Mouse (Mus musculus): ENCODE measurements around the gene Aspscr1. TPM values are rescaled to one million over a fixed set of nuclear protein-coding genes. Genes with fewer than 3 reads are reported as not detected.

Aspscr1 gene
- polyA plus RNA-seq, 1 experiment: 183 TPM

- Histone ChIP-seq H3K4me1 (replicated peaks; ENCODE audit: control insufficient read depth, insufficient read depth, low read length) (peaks cover 19% of the 10 kb centered on the region), H3K27me3 (ENCODE audit: control insufficient read depth, insufficient read depth, low read length) (no peaks in the 10 kb centered on the region; the same call in 1 of the 2 replicates), H3K4me3 (ENCODE audit: control insufficient read depth, insufficient read depth, low read length) (no peak overlapping the region), H3K27ac (ENCODE audit: control insufficient read depth, insufficient read depth, low read length) (no peak overlapping the region), H3K36me3 (ENCODE audit: control insufficient read depth, insufficient read depth, low read length) (no peaks in the 10 kb centered on the region)
- DNase-seq: no peak
- 91% methylated on average over 9 of the region's 9 CpGs for WGBS
- no peak for TF ChIP-seq CTCF (IDR thresholded peaks at IDR 0.05; ENCODE audit: borderline replicate concordance, control insufficient read depth, extremely low read depth, insufficient read depth, low read length, poor library complexity)
- TF ChIP-seq POLR2A (IDR thresholded peaks at IDR 0.05; ENCODE audit: control insufficient read depth, extremely low read depth, insufficient read depth, low read length, poor library complexity): no peak
Measured at GRCm38 (mm10) chr11:120641255-120641654, 31.5 kb upstream of the Aspscr1 start.

GRCm38 (mm10) chr11:120641869-120642268 is 30.9 kb upstream of the Aspscr1 start:
- no peak overlapping the region for H3K4me3 ChIP-seq (ENCODE audit: control insufficient read depth, insufficient read depth, low read length)
- no peak for TF ChIP-seq POLR2A (IDR thresholded peaks at IDR 0.05; ENCODE audit: control insufficient read depth, extremely low read depth, insufficient read depth, low read length, poor library complexity)
- TF ChIP-seq CTCF (IDR thresholded peaks at IDR 0.05; ENCODE audit: borderline replicate concordance, control insufficient read depth, extremely low read depth, insufficient read depth, low read length, poor library complexity): no peak
- no peaks in the 10 kb centered on the region for H3K36me3 ChIP-seq (ENCODE audit: control insufficient read depth, insufficient read depth, low read length)
- H3K27ac ChIP-seq (ENCODE audit: control insufficient read depth, insufficient read depth, low read length): no peak overlapping the region
- peaks cover 19% of the 10 kb centered on the region for H3K4me1 ChIP-seq (replicated peaks; ENCODE audit: control insufficient read depth, insufficient read depth, low read length)
- DNase-seq: no peak
- no peaks in the 10 kb centered on the region; the same call in 1 of the 2 replicates for H3K27me3 ChIP-seq (ENCODE audit: control insufficient read depth, insufficient read depth, low read length)
- 43% methylated on average over 8 of the region's 8 CpGs for WGBS

GRCm38 (mm10) chr11:120642939-120643600 is 29.7 kb upstream of the Aspscr1 start:
- Histone ChIP-seq H3K4me3 (ENCODE audit: control insufficient read depth, insufficient read depth, low read length) (peak overlapping the region; percentile 32), H3K27ac (ENCODE audit: control insufficient read depth, insufficient read depth, low read length) (no peak overlapping the region), H3K27me3 (ENCODE audit: control insufficient read depth, insufficient read depth, low read length) (no peaks in the 10 kb centered on the region; the same call in 1 of the 2 replicates), H3K36me3 (ENCODE audit: control insufficient read depth, insufficient read depth, low read length) (no peaks in the 10 kb centered on the region), H3K4me1 (replicated peaks; ENCODE audit: control insufficient read depth, insufficient read depth, low read length) (peaks cover 27% of the 10 kb centered on the region)
- WGBS: 2% methylated on average over 18 of the region's 18 CpGs
- DNase-seq: peak; percentile 34
- TF ChIP-seq CTCF (IDR thresholded peaks at IDR 0.05; ENCODE audit: borderline replicate concordance, control insufficient read depth, extremely low read depth, insufficient read depth, low read length, poor library complexity) (no peak), POLR2A (IDR thresholded peaks at IDR 0.05; ENCODE audit: control insufficient read depth, extremely low read depth, insufficient read depth, low read length, poor library complexity) (no peak)

GRCm38 (mm10) chr11:120643601-120643987 is 29.2 kb upstream of the Aspscr1 start, which contains the start of gene Pycr1:
Gene Pycr1 (minus strand): TSS chr11:120643769.
- peak; percentile 97 for DNase-seq
- peaks cover 30% of the 10 kb centered on the region for H3K4me1 ChIP-seq (replicated peaks; ENCODE audit: control insufficient read depth, insufficient read depth, low read length)
- H3K36me3 ChIP-seq (ENCODE audit: control insufficient read depth, insufficient read depth, low read length): no peaks in the 10 kb centered on the region
- no peak within 1 kb of the TSS for H3K27ac ChIP-seq (ENCODE audit: control insufficient read depth, insufficient read depth, low read length)
- H3K4me3 ChIP-seq (ENCODE audit: control insufficient read depth, insufficient read depth, low read length): peak within 1 kb of the TSS; percentile 32
- WGBS: under 1% methylated on average over 15 of the region's 15 CpGs
- no peaks in the 10 kb centered on the region; the same call in 1 of the 2 replicates for H3K27me3 ChIP-seq (ENCODE audit: control insufficient read depth, insufficient read depth, low read length)
- TF ChIP-seq CTCF (IDR thresholded peaks at IDR 0.05; ENCODE audit: borderline replicate concordance, control insufficient read depth, extremely low read depth, insufficient read depth, low read length, poor library complexity): 0 out of 2 replicates have a peak, but pooled peaks have one; percentile 36
- TF ChIP-seq POLR2A (IDR thresholded peaks at IDR 0.05; ENCODE audit: control insufficient read depth, extremely low read depth, insufficient read depth, low read length, poor library complexity): no peak

GRCm38 (mm10) chr11:120647047-120647830 is 25.5 kb upstream of the Aspscr1 start:
- Histone ChIP-seq H3K36me3 (ENCODE audit: control insufficient read depth, insufficient read depth, low read length) (no peaks in the 10 kb centered on the region), H3K27ac (ENCODE audit: control insufficient read depth, insufficient read depth, low read length) (0 out of 2 replicates have a peak overlapping the region, but pooled peaks have one; percentile 26), H3K4me1 (replicated peaks; ENCODE audit: control insufficient read depth, insufficient read depth, low read length) (peaks cover 22% of the 10 kb centered on the region), H3K4me3 (ENCODE audit: control insufficient read depth, insufficient read depth, low read length) (peak overlapping the region; percentile 46), H3K27me3 (ENCODE audit: control insufficient read depth, insufficient read depth, low read length) (no peaks in the 10 kb centered on the region; the same call in 1 of the 2 replicates)
- no peak for DNase-seq
- 93% methylated on average over 35 of the region's 35 CpGs for WGBS
- TF ChIP-seq CTCF (IDR thresholded peaks at IDR 0.05; ENCODE audit: borderline replicate concordance, control insufficient read depth, extremely low read depth, insufficient read depth, low read length, poor library complexity): no peak
- TF ChIP-seq POLR2A (IDR thresholded peaks at IDR 0.05; ENCODE audit: control insufficient read depth, extremely low read depth, insufficient read depth, low read length, poor library complexity): no peak

- Histone ChIP-seq H3K4me3 (ENCODE audit: control insufficient read depth, insufficient read depth, low read length) (peak within 1 kb of the TSS; percentile 46), H3K27ac (ENCODE audit: control insufficient read depth, insufficient read depth, low read length) (0 out of 2 replicates have a peak within 1 kb of the TSS, but pooled peaks have one; percentile 34), H3K4me1 (replicated peaks; ENCODE audit: control insufficient read depth, insufficient read depth, low read length) (peaks cover 14% of the 10 kb centered on the region), H3K27me3 (ENCODE audit: control insufficient read depth, insufficient read depth, low read length) (no peaks in the 10 kb centered on the region), H3K36me3 (ENCODE audit: control insufficient read depth, insufficient read depth, low read length) (no peaks in the 10 kb centered on the region)
- DNase-seq: peak; percentile 40
- 5% methylated on average over 13 of the region's 13 CpGs for WGBS
- no peak for TF ChIP-seq POLR2A (IDR thresholded peaks at IDR 0.05; ENCODE audit: control insufficient read depth, extremely low read depth, insufficient read depth, low read length, poor library complexity)
- no peak for TF ChIP-seq CTCF (IDR thresholded peaks at IDR 0.05; ENCODE audit: borderline replicate concordance, control insufficient read depth, extremely low read depth, insufficient read depth, low read length, poor library complexity)
Measured at GRCm38 (mm10) chr11:120648001-120648476, 24.7 kb upstream of the Aspscr1 start, which contains the start of gene Myadml2. Gene Myadml2 (minus strand): TSS chr11:120648158.

All from thymus, adult 2 months (tissue).